Mouse (Mus musculus): Measurements from ENCODE around the gene Rftn1.

- no peak for TF ChIP-seq CTCF (IDR thresholded peaks at IDR 0.05; ENCODE audit: borderline replicate concordance, control insufficient read depth, extremely low read depth, insufficient read depth, low read length, poor library complexity)
- TF ChIP-seq POLR2A (IDR thresholded peaks at IDR 0.05; ENCODE audit: control insufficient read depth, extremely low read depth, insufficient read depth, low read length, poor library complexity): no peak
Observed at GRCm38 (mm10) chr17:50205152-50205782, 14.8 kb upstream of the Rftn1 start.

Data from thymus, adult 2 months (tissue).